10 mouse cellular contexts compared by ENCODE assay signal in the genomic region with DNA sequence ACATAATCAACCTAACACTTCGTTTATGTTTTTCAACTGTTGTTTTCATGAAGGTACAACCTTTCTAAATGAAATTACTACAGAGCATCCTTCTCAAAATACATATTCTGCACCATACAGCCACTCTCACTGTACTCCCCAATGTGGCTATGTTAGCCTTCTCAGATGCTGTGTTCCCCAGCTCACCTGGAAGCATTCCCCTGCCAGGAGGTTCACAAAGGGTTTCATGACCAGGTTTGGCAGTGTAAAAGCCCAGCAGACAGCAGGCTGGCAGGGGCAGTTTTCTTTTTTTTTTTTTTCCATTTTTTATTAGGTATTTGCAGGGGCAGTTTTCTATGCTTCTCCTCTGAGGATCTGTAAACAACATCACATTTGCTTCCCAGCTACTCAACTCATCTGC.
"Had no signal": no experiment of that assay in that cellular context is flagged by ENCODE, and none has a peak within 500 bp of the region (broad histone marks: within the 10 kb centered on the region; RNA-seq: fewer than 3 reads in every experiment).

No protein-coding gene starts in this region.

- DNase-seq: kidney, postnatal 25 days; layer of hippocampus, adult 9-11 months; liver, embryonic 13.5 days; lung, adult 2 months; lung, postnatal 14 days; lung, postnatal 4 days; midbrain, embryonic 14.5 days; thymus, adult 2 months; thymus, postnatal 14 days; thymus, postnatal 4 days had no signal
